9 mouse cellular contexts compared by ENCODE assay signal in genomic region chr9:14859868-14860639, GRCm38 (mm10). TPM values are rescaled to one million over a fixed set of nuclear protein-coding genes. Genes with fewer than 3 reads are reported as not detected.
DNase-seq lines count a peak whose midpoint lies in the region; ATAC-seq lines count a peak whose summit lies in the region.
"Had no signal": no experiment of that assay in that cellular context is flagged by ENCODE, and none has a peak within 500 bp of the region (broad histone marks: within the 10 kb centered on the region; RNA-seq: fewer than 3 reads in every experiment).

Gene Gpr83 (plus strand): TSS chr9:14860210.

- H3K4me3 ChIP-seq in embryonic facial prominence, embryonic 14.5 days (ENCODE audit: low read depth, low read length) = peak within 1 kb of the TSS; percentile 39
- H3K4me3 ChIP-seq in hindbrain, embryonic 14.5 days (replicated peaks; ENCODE audit: low read length) = peak within 1 kb of the TSS; percentile 47
- H3K4me3 ChIP-seq in limb, embryonic 12.5 days (replicated peaks) = peak within 1 kb of the TSS; percentile 44
- H3K4me3 ChIP-seq in neural tube, embryonic 13.5 days = peak within 1 kb of the TSS; percentile 49

- no peak within 1 kb of the TSS for H3K27ac ChIP-seq in embryonic facial prominence, embryonic 14.5 days (replicated peaks; ENCODE audit: low read depth, low read length)
- no peak within 1 kb of the TSS for H3K27ac ChIP-seq in hindbrain, embryonic 14.5 days
- no peak within 1 kb of the TSS for H3K27ac ChIP-seq in limb, embryonic 12.5 days
- H3K27ac ChIP-seq in neural tube, embryonic 13.5 days (replicated peaks) = no peak within 1 kb of the TSS

- WGBS in embryonic facial prominence, embryonic 14.5 days = 2% methylated on average over 39 of the region's 47 CpGs
- 3% methylated on average over 45 of the region's 47 CpGs for WGBS in hindbrain, embryonic 14.5 days
- 3% methylated on average over 47 of the region's 47 CpGs for WGBS in limb, embryonic 12.5 days
- 2% methylated on average over 47 of the region's 47 CpGs for WGBS in neural tube, embryonic 13.5 days

- peak within 1 kb of the TSS; percentile 58 for H3K9ac ChIP-seq in embryonic facial prominence, embryonic 14.5 days (ENCODE audit: low read depth, low read length)
- H3K9ac ChIP-seq in hindbrain, embryonic 14.5 days = peak within 1 kb of the TSS; percentile 42
- H3K9ac ChIP-seq in limb, embryonic 12.5 days (replicated peaks) = peak within 1 kb of the TSS; percentile 50
- H3K9ac ChIP-seq in neural tube, embryonic 13.5 days = peak within 1 kb of the TSS; percentile 71

- H3K4me2 ChIP-seq in embryonic facial prominence, embryonic 14.5 days (ENCODE audit: low read depth, low read length) = peak within 1 kb of the TSS; percentile 77
- H3K4me2 ChIP-seq in hindbrain, embryonic 14.5 days (replicated peaks) = peak within 1 kb of the TSS; percentile 97
- H3K4me2 ChIP-seq in limb, embryonic 12.5 days = peak within 1 kb of the TSS; percentile 86
- H3K4me2 ChIP-seq in neural tube, embryonic 13.5 days = peak within 1 kb of the TSS; percentile 96

- no peaks in the 10 kb centered on the region for H3K36me3 ChIP-seq in embryonic facial prominence, embryonic 14.5 days (ENCODE audit: control insufficient read depth, insufficient read depth, low read length)
- no peaks in the 10 kb centered on the region for H3K36me3 ChIP-seq in hindbrain, embryonic 14.5 days (replicated peaks; ENCODE audit: control insufficient read depth, insufficient read depth)
- H3K36me3 ChIP-seq in limb, embryonic 12.5 days = no peaks in the 10 kb centered on the region
- no peaks in the 10 kb centered on the region for H3K36me3 ChIP-seq in neural tube, embryonic 13.5 days

- H3K9me3 ChIP-seq in embryonic facial prominence, embryonic 14.5 days (ENCODE audit: control insufficient read depth, low read length) = no peaks in the 10 kb centered on the region
- H3K9me3 ChIP-seq in hindbrain, embryonic 14.5 days (ENCODE audit: control insufficient read depth, low read length) = no peaks in the 10 kb centered on the region
- no peaks in the 10 kb centered on the region for H3K9me3 ChIP-seq in limb, embryonic 12.5 days
- H3K9me3 ChIP-seq in neural tube, embryonic 13.5 days = no peaks in the 10 kb centered on the region

- peak; percentile 94 for ATAC-seq in embryonic facial prominence, embryonic 14.5 days (ENCODE audit: low read depth)
- ATAC-seq in hindbrain, embryonic 14.5 days (ENCODE audit: low FRiP score) = peak; percentile 93
- peak; percentile 91 for ATAC-seq in limb, embryonic 12.5 days (ENCODE audit: insufficient number of reproducible peaks, insufficient read depth, low FRiP score, low TSS enrichment, low read depth)
- peak; percentile 95 for ATAC-seq in neural tube, embryonic 13.5 days (ENCODE audit: low read depth)

- peak; percentile 37 for DNase-seq in adrenal gland, postnatal 10 days
- no peak for DNase-seq in adrenal gland, postnatal 4 days (ENCODE audit: low spot score in 2 of 2)
- DNase-seq in CD4-positive helper T cell, adult 2 months (ENCODE audit: low read depth, low spot score) = peak; percentile 65
- peak; percentile 64 for DNase-seq in embryonic facial prominence, embryonic 14.5 days (ENCODE audit: low spot score)
- DNase-seq in hindbrain, embryonic 14.5 days (ENCODE audit: low spot score) = peak; percentile 74
- no peak for DNase-seq in spleen, postnatal 4 days (ENCODE audit: low spot score in 2 of 2)

- peaks cover 5% of the 10 kb centered on the region for H3K4me1 ChIP-seq in embryonic facial prominence, embryonic 14.5 days (ENCODE audit: control insufficient read depth, insufficient read depth, low read length)
- 0 out of 2 replicates have a peak, but pooled peaks cover 4% of the 10 kb centered on the region for H3K4me1 ChIP-seq in hindbrain, embryonic 14.5 days (replicated peaks; ENCODE audit: control insufficient read depth, insufficient read depth, low read length)
- peaks cover 12% of the 10 kb centered on the region for H3K4me1 ChIP-seq in limb, embryonic 12.5 days (replicated peaks)
- peaks cover 10% of the 10 kb centered on the region for H3K4me1 ChIP-seq in neural tube, embryonic 13.5 days (replicated peaks)

- H3K27me3 ChIP-seq in embryonic facial prominence, embryonic 14.5 days (replicated peaks; ENCODE audit: control insufficient read depth, insufficient read depth, low read length) = peaks cover 40% of the 10 kb centered on the region
- peaks cover 40% of the 10 kb centered on the region for H3K27me3 ChIP-seq in hindbrain, embryonic 14.5 days (ENCODE audit: control insufficient read depth, insufficient read depth, low read length)
- H3K27me3 ChIP-seq in limb, embryonic 12.5 days = peaks cover 76% of the 10 kb centered on the region
- H3K27me3 ChIP-seq in neural tube, embryonic 13.5 days = peaks cover 53% of the 10 kb centered on the region

RNA-seq across cellular contexts. Expression of gene Gpr83, which starts in this region (rescaled TPM):
- total RNA-seq in adrenal gland, postnatal 10 days (2021) = under 1 TPM; 0.18 to 0.21 TPM
- under 1 TPM; 0.08 to 0.31 TPM for total RNA-seq in adrenal gland, postnatal 4 days (2021)
- polyA plus RNA-seq in embryonic facial prominence, embryonic 14.5 days (2014; fragmentation: Nextera tagmentation; extraction: Ambion mirVana) = 3.2 and 4.4 TPM in 2 replicates
- polyA plus RNA-seq in hindbrain, embryonic 14.5 days (2014; fragmentation: Nextera tagmentation; extraction: Ambion mirVana) = 1.3 and 1.4 TPM in 2 replicates
- 0.60 and 0.63 TPM in 2 replicates for polyA plus RNA-seq in limb, embryonic 12.5 days (2016; fragmentation: Nextera tagmentation; extraction: Ambion mirVana)
- 0.43 and 0.55 TPM in 2 replicates for polyA plus RNA-seq in neural tube, embryonic 13.5 days (2015; fragmentation: Nextera tagmentation; extraction: Ambion mirVana)
- polyA plus RNA-seq: gonadal fat pad, adult 2 months had no signal

Comparison
In these comparisons a context has a peak if more than half of its experiments do, and no peak if none do; other contexts are left out.
1. Peak in DNase-seq in adrenal gland, postnatal 10 days; RNA of the gene not detected or under 1 TPM.
2. Peak in ATAC-seq, H3K4me3 ChIP-seq, H3K9ac ChIP-seq and H3K4me2 ChIP-seq in limb, embryonic 12.5 days; RNA of the gene not detected or under 1 TPM.
3. Peak in ATAC-seq, H3K4me3 ChIP-seq, H3K9ac ChIP-seq and H3K4me2 ChIP-seq in neural tube, embryonic 13.5 days; RNA of the gene not detected or under 1 TPM.
4. DNase-seq: peak in CD4-positive helper T cell, adult 2 months (single experiment), embryonic facial prominence, embryonic 14.5 days (single experiment) and hindbrain, embryonic 14.5 days (single experiment); none in adrenal gland, postnatal 4 days (0 of 2) and spleen, postnatal 4 days (0 of 2).
5. Peak in every context shown above with its lines, with median percentiles within 50 percentile points of each other: ATAC-seq, H3K4me2 ChIP-seq, H3K4me3 ChIP-seq and H3K9ac ChIP-seq.